Mouse (Mus musculus) lung, postnatal 0 days (tissue): ENCODE data around the gene Ap1b1. TPM values are rescaled to one million over a fixed set of nuclear protein-coding genes. Genes with fewer than 3 reads are reported as not detected.

ENCODE experiments used
- ATAC-seq: fragments of 200-750 bp; cut with Nextera tagmentation; 2 replicates; pipeline ENCODE4 v1.8.0; 2017; ENCODE audit warnings: moderate library complexity
- DNase-seq: peaks from one replicate; pipeline ENCODE4 v3.0.0-alpha.2; 2016; ENCODE audit warnings: low spot score
- H3K27ac ChIP-seq: fragments of 300-500 bp; sonication (generic); 2 replicates; pipeline ENCODE4 v1.5.1; 2014; ENCODE audit warnings: antibody characterized with exemption, mild to moderate bottlenecking, low read length, mixed read lengths
- H3K27me3 ChIP-seq: fragments of 300-500 bp; sonication (generic); replicated peaks from 2 replicates; pipeline ENCODE4 v1.6.1; 2014; ENCODE audit warnings: low read length, mixed read lengths; ENCODE audit not compliant: insufficient read depth
- H3K36me3 ChIP-seq: fragments of 300-500 bp; sonication (generic); 2 replicates; pipeline ENCODE4 v1.6.1; 2014; ENCODE audit warnings: low read length, mixed read lengths; ENCODE audit not compliant: insufficient read depth
- H3K4me1 ChIP-seq: fragments of 300-500 bp; sonication (generic); 2 replicates; pipeline ENCODE4 v1.6.1; 2014; ENCODE audit warnings: antibody characterized with exemption, low read depth, low read length, mixed read lengths; ENCODE audit not compliant: insufficient read depth
- H3K4me2 ChIP-seq: fragments of 300-500 bp; sonication (generic); replicated peaks from 2 replicates; pipeline ENCODE4 v1.6.1; 2014; ENCODE audit warnings: low read depth, mild to moderate bottlenecking, low read length, moderate library complexity, mixed read lengths
- H3K4me3 ChIP-seq: fragments of 300-500 bp; sonication (generic); 2 replicates; pipeline ENCODE4 v1.5.1; 2014; ENCODE audit warnings: low read depth, low read length
- H3K9ac ChIP-seq: fragments of 300-500 bp; sonication (generic); replicated peaks from 2 replicates; pipeline ENCODE4 v1.6.1; 2014; ENCODE audit warnings: low read depth, mild to moderate bottlenecking
- H3K9me3 ChIP-seq: fragments of 300-500 bp; sonication (generic); 2 replicates; pipeline ENCODE4 v1.6.1; 2016; ENCODE audit warnings: low read length, mixed read lengths
- CTCF ChIP-seq: IDR thresholded peaks from 2 replicates; pipeline ENCODE4 v1.5.1; 2016; ENCODE audit warnings: antibody characterized with exemption, mild to moderate bottlenecking
- EP300 ChIP-seq: IDR thresholded peaks from 2 replicates; pipeline ENCODE4 v1.6.1; 2016; ENCODE audit warnings: antibody characterized with exemption, mild to moderate bottlenecking, control low read depth
- WGBS: fragments of 180-500 bp; shearing (Covaris S2); extraction: QIAGEN DNeasy Blood & Tissue Kit; methylation state at CpG from one replicate; pipeline ENCODE4 v1.1.7; 2014; 5-methylcytosine and 5-hydroxymethylcytosine counted together
- microRNA-seq: library from miRNA; unstranded; fragments of <30 nt; microRNA quantifications from one replicate; pipeline ENCODE4, GENCODE M21; 2016
- polyA plus RNA-seq: library from polyadenylated mRNA; unstranded; fragments of >200 nt; fragmentation: Nextera tagmentation; extraction: Ambion mirVana; gene quantifications from 2 replicates; pipeline ENCODE4 v1.2.1, GENCODE M21; 2015

Gene Ap1b1
- polyA plus RNA-seq, 1 experiment from 2014 or later, result 27.3 TPM

DNA sequence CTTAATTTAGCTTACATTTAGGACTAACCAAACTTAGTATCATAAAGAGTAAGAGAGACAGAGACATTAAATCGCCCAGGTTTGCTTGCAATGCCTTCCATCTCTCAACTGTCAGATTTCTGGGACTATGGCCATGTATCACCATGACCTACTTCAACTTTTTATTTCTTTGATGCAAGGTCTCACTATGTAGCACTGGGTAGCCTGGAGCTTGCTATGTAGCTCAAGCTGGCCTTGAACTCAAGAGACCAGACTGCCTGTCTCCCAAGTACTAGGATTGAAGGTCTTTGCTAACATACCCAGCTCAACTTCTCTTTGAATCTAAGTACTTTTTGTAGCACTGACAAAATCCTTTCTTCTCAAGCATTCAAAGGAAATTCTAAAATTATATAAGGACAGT lies 102.5 kb downstream of the Ap1b1 start:
- H3K27me3 ChIP-seq, result no peaks in the 10 kb centered on the region
- H3K4me3 ChIP-seq, result no peak overlapping the region
- DNase-seq (no peak), ATAC-seq (no peak)
- 94% methylated on average over 1 of the region's 1 CpGs for WGBS
- no peaks in the 10 kb centered on the region for H3K9me3 ChIP-seq
- peaks cover 43% of the 10 kb centered on the region for H3K36me3 ChIP-seq
- TF ChIP-seq EP300, result no peak
- no peak for TF ChIP-seq CTCF
- no peak overlapping the region for H3K27ac ChIP-seq
- no peaks in the 10 kb centered on the region for H3K4me1 ChIP-seq
- H3K9ac ChIP-seq, result no peak overlapping the region
- no peak overlapping the region for H3K4me2 ChIP-seq

GRCm38 (mm10) chr11:5091706-5092105 lies 105.1 kb downstream of the Ap1b1 start:
- H3K9me3 ChIP-seq, result no peaks in the 10 kb centered on the region

More at GRCm38 (mm10) chr11:5091706-5092105, 105.1 kb downstream of the Ap1b1 start:
- Histone ChIP-seq H3K4me2 (no peak overlapping the region), H3K27me3 (no peaks in the 10 kb centered on the region), H3K36me3 (peaks cover 27% of the 10 kb centered on the region), H3K4me1 (no peaks in the 10 kb centered on the region), H3K27ac (no peak overlapping the region), H3K4me3 (no peak overlapping the region), H3K9ac (no peak overlapping the region)
- ATAC-seq, result 0 out of 2 replicates have a peak, but pooled peaks have one; percentile 44
- TF ChIP-seq EP300 (no peak), CTCF (peak; percentile 65)
- peak; percentile 42 for DNase-seq
- WGBS, result 36% methylated on average over 2 of the region's 2 CpGs

Small RNA genes lying within 50 kb of the gene (microRNA-seq; reads per million reads assigned to microRNA genes)
- gene Gm47296, result not detected

Other genes starting within 250 kb of the Ap1b1 start
- 0.14 and 0.15 TPM in 2 replicates for gene Cabp7, start 240.0 kb upstream of the Ap1b1 start, polyA plus RNA-seq
- 19.6 and 21.1 TPM in 2 replicates for gene Nf2, start 137.3 kb upstream of the Ap1b1 start, polyA plus RNA-seq
- gene Nipsnap1, start 112.9 kb upstream of the Ap1b1 start, polyA plus RNA-seq, result 10.4 and 11.9 TPM in 2 replicates
- 16.3 TPM in 2 replicates for gene Thoc5, start 91.5 kb upstream of the Ap1b1 start, polyA plus RNA-seq
- gene Nefh, start 38.8 kb upstream of the Ap1b1 start, polyA plus RNA-seq, result 0.06 and 0.12 TPM in 2 replicates
- gene Rasl10a, start 71.3 kb downstream of the Ap1b1 start, polyA plus RNA-seq, result 2.3 and 2.5 TPM in 2 replicates
- 31.2 and 33.3 TPM in 2 replicates for gene Gas2l1, start 78.5 kb downstream of the Ap1b1 start, polyA plus RNA-seq
- gene Rhbdd3, start 112.1 kb downstream of the Ap1b1 start, polyA plus RNA-seq, result 17.0 and 19.4 TPM in 2 replicates
- gene Ewsr1, start 112.4 kb downstream of the Ap1b1 start, polyA plus RNA-seq, result 274 and 290 TPM in 2 replicates
- gene Emid1, start 165.4 kb downstream of the Ap1b1 start, polyA plus RNA-seq, result 63.3 and 67.5 TPM in 2 replicates